Mouse (Mus musculus) bone marrow macrophage, adult 2 months (primary cell): ENCODE results near the gene Vsir. TPM values are rescaled to one million over a fixed set of nuclear protein-coding genes. Genes with fewer than 3 reads are reported as not detected.

Experiments
- H3K27ac ChIP-seq: 2 replicates; pipeline ENCODE4 v1.5.1; 2012; ENCODE audit warnings: low read depth, low read length; ENCODE audit not compliant: insufficient read depth
- H3K4me1 ChIP-seq: 2 replicates; pipeline ENCODE4 v1.6.1; 2012; ENCODE audit warnings: low read length; ENCODE audit not compliant: control insufficient read depth, insufficient read depth
- H3K4me3 ChIP-seq: 2 replicates; pipeline ENCODE4 v1.5.1; 2012; ENCODE audit warnings: mild to moderate bottlenecking, low read length, moderate library complexity; ENCODE audit not compliant: insufficient read depth
- CTCF ChIP-seq: IDR thresholded peaks from 2 replicates; pipeline ENCODE4 v1.5.1; 2012; ENCODE audit warnings: low read depth, mild to moderate bottlenecking, low read length, moderate library complexity
- POLR2A ChIP-seq: IDR thresholded peaks from 2 replicates; pipeline ENCODE4 v1.6.1; 2012; ENCODE audit warnings: mild to moderate bottlenecking, low read depth, low read length, borderline replicate concordance
- polyA plus RNA-seq: library from polyadenylated mRNA; stranded (reverse); fragments of >200 nt; gene quantifications from 2 replicates; pipeline ENCODE4 v1.2.4, GENCODE M21; 2012; ENCODE audit not compliant: missing spikeins, insufficient read depth, insufficient read length

Vsir gene
- polyA plus RNA-seq, 1 experiment: 666 TPM

DNA sequence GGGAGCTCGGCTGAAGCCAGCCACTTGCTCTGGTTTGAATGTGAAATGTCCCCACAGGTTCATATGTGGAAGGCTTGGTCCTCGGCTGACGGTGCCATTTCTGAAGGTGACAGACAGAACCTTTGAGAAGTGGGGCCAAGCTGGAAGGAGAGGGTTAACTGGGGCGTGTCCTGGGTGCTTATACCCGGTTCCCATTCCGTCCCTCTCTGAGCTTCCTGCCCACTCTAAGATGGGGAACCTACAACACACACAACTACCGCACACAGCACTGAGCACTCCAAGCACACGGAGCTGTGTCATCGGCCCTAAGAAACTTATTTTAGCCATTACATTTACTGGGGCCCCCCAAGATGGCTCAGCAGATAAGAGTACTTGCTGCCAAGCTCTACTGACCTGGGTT, 5.1 kb upstream of the Vsir start:
- peaks cover 41% of the 10 kb centered on the region for H3K4me1 ChIP-seq
- peak overlapping the region; percentile 20 for H3K27ac ChIP-seq
- no peak overlapping the region for H3K4me3 ChIP-seq
- TF ChIP-seq CTCF: no peak

DNA sequence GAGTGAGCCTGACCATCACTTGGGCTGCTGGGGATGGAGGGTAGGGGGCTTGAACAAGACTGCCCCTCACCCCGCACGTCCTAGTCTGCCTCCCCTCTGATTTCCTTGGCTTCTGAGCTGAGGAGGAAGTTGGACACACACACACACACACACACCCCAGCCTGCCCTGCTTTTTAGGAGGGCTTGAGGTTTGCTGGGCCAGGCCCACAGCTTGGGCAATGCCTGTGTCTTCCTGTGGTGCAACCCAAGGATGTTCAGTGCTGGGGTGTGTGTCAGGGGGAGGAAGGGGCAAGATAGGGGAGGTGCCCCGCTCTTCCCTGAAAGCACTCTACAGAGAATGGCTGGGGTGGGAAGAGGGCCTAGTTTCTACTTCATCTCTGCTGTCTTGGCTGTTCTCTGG, 2.5 kb upstream of the Vsir start:
- TF ChIP-seq POLR2A (no peak), CTCF (no peak)
- Histone ChIP-seq H3K4me3 (no peak overlapping the region), H3K4me1 (peaks cover 41% of the 10 kb centered on the region), H3K27ac (peak overlapping the region; percentile 71)

DNA sequence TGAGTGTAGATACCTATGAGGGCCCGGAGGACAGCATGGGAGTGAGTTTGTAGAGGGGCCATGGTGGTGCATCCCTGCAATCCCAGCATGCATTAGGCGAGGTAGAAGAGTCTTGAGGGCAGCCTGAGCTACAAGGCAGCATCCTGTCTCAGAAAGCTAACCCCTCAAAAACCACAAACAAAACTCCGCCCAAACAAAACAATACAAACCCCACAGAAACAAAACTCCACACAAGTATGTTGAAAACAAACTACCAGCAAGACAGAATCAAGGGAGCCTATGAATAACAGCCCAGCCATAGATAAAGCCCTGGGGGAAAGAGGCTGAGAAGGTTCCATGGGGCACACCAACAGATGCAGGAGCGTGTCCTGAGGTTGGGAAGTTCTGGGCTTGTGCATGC, 595 bp upstream of the Vsir start:
- Histone ChIP-seq H3K27ac (peak overlapping the region; percentile 62), H3K4me1 (peaks cover 50% of the 10 kb centered on the region), H3K4me3 (no peak overlapping the region)
- TF ChIP-seq CTCF: no peak
- TF ChIP-seq POLR2A: no peak

DNA sequence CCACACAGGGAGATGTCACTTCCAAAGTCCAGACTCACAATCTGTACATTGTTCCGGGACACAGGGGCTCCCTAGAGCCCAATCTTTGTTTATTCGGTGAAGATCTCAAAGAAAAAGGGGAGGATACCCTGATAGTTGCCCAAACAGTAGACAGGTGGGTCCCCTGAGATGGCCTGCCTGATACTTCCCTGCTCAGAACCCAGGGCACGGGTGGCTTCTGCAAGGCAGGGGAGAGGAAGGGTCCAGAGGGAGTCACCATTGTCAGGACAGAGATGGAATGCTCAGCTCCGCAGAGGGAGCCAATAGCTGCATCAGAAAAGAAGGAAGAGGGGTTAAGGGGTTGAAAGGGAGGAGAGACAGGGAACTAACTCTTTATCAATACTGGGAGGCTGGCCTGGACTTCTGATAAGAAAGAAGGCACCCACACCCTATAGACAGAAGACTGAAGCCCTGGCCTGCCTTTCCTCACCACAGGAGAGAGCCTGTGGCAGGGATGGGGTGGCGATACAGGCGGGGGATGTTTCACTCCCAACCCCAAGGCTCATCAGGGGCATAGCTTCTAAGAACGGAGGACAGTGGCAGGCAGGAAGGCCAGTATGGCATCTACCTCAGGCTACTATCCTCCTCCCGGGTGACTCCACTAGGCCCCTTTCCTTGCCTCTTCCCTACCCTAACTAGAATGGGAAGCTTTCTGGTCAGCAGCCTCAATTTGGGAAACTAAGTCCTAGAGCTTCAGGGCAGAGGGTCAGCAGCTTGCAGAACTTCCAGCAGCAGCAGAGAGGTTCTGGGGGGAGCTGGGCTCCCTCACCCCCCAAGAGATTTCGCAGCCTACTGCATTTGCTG, 1.3 kb downstream of the Vsir start:
- Histone ChIP-seq H3K4me3 (peak overlapping the region; percentile 72), H3K4me1 (peaks cover 54% of the 10 kb centered on the region), H3K27ac (peak overlapping the region; percentile 95)
- TF ChIP-seq CTCF (no peak), POLR2A (no peak)

DNA sequence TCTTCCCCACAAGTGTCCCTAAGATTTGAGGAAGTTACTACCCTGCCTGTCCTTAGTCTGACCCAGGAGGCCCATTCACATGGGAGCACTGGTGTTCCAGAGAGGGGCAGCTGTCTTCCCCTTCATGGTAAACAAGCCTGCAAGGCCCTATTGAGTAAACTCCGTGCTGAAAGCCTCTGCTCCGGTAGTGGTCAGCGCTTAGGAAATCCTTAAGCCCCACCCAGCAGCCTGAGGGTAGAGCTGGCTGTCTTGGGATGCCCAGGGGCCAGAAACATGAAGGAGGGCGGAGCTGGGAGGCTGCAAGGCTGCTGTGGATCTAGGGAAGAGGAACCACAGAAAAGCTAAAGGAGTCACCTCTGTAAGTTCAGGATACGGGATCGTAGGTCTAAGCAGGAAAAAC, 2.4 kb downstream of the Vsir start:
- peak overlapping the region; percentile 95 for H3K27ac ChIP-seq
- H3K4me3 ChIP-seq: peak overlapping the region; percentile 72
- peaks cover 47% of the 10 kb centered on the region for H3K4me1 ChIP-seq
- TF ChIP-seq POLR2A (no peak), CTCF (no peak)

DNA sequence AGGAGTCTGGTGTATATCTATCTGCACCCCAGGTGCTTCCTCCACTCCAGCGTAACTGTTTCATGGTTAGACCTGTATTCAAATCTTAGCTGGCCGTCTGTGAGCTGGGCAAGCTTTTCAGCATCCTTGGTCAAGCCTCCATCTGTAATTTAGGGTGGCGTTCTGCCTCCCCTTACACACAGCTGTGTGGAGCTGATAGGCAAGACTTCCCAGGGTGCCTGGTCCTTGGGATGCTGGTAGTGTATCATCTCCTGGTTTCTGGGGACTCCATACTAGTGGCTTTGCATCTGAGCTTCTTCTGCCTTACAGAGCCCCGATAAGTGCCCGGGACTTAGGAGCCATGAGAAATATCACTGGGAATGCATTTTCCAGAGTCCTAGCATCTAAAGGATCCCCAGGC, 3.0 kb downstream of the Vsir start:
- TF ChIP-seq POLR2A (no peak), CTCF (no peak)
- peak overlapping the region; percentile 56 for H3K4me3 ChIP-seq
- H3K27ac ChIP-seq: peak overlapping the region; percentile 95
- peaks cover 42% of the 10 kb centered on the region for H3K4me1 ChIP-seq

DNA sequence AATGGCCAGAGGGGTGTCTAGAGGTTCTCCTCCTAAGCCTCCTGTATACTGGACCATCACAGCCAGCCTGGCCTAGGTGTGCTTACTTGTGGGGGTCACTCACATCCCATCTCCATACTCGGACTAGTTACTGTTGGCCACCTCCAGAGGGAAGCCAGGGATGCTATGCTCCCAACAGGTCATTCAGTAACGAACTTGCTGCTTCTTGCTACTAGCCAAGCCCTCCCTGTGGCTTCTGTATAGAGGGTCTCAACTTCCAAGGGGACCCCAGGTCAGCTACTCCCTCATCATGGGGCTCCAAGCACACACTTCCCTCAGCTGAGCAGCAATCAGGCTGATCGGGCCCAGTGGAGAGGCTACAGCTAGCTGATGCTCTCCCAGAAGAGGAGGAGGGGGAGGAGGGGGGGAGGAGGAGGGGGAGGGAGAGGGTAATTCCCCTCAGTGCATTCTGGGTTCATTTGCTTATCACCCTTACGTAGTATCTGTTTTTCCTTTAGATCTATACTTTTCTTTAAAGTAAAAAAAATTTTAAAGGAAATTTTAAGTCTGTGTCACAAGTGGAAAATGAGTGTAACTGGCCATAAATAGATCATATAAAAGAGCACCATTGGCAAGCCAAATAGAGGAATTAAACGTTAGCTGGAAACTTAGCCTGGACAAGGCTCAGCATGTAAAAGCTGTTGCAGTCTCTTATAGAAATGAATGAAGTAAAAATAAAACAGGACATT, 3.6 kb downstream of the Vsir start:
- TF ChIP-seq POLR2A (no peak), CTCF (no peak)
- peak overlapping the region; percentile 95 for H3K27ac ChIP-seq
- peaks cover 40% of the 10 kb centered on the region for H3K4me1 ChIP-seq
- peak overlapping the region; percentile 56 for H3K4me3 ChIP-seq

DNA sequence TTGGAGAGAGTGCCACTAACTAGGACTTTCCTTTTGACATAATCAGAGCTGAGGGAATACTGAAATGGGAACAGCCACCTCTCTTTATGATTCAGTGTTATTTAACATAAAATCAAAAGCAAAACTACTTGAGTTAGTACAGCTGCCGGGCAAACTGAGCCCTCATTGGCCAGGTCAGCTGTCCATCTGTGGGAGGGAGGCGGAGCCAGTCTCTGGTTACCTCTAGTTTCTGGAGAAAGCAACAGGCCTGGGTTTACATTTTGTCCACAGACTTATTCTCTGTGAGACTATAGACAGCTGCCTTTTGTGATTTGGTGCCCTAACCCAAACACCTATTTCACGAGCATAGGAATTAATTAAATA, 4.1 kb downstream of the Vsir start:
- no peak for TF ChIP-seq POLR2A
- peak overlapping the region; percentile 51 for H3K27ac ChIP-seq
- peak overlapping the region; percentile 21 for H3K4me3 ChIP-seq
- H3K4me1 ChIP-seq: peaks cover 39% of the 10 kb centered on the region

DNA sequence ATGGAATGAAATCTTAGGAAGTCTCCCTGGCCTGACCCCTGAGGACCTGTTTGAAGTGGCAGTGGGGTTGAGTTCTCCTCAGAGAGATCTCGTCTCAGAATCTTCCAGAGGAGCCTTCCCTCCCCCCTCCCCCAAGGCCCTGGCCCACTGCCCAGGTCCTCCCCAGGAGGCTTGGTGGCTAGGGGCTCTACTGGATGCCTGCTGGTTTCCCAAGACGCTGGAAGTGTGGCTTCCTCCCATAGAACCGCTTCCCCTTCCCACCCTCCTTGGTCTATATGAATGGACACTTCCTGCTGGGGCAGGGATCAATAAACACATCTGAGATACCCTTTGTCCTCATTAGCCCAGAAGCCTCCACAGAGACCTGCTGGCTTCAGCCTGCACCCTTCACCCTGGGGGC, 4.6 kb downstream of the Vsir start:
- H3K27ac ChIP-seq: peak overlapping the region; percentile 51
- H3K4me3 ChIP-seq: peak overlapping the region; percentile 21
- TF ChIP-seq CTCF (no peak), POLR2A (no peak)
- peaks cover 34% of the 10 kb centered on the region for H3K4me1 ChIP-seq

DNA sequence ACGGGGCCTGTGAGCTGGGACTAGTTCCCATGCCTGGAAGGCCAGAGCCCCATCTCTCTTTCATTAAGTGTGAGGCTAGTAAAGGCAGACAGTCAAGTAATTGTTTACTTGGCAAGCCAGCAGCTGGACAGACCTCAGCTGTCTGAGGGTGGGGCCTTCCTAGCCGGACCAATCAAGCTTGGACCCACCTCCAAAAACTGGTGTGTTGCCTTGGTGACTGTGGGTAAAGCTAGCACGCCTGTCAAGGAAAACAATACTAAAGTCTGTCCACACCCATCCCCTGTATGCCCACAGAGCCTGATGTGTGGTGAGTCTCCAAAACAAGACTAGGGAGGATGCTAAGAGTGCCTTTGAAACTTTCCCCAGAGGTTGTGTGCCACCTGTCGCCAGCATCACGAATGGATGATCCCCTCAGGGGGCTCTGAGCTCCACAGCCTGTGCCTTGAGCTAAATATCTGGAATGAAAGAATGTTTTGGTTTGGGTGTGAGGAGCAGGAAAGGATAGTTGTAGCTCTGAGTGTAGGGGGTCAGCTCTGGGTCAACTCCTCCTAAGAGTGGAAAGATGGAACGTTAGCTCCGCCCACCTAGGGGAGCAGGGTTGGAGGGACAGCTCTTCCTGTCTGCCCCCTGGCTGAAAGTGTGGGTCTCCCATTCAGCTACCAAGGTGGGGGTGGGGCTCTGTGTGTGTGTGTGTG, 5.3 kb downstream of the Vsir start:
- no peak for TF ChIP-seq POLR2A
- TF ChIP-seq CTCF: no peak
- no peak overlapping the region for H3K4me3 ChIP-seq
- H3K4me1 ChIP-seq: peaks cover 31% of the 10 kb centered on the region
- peak overlapping the region; percentile 51; the same call in 1 of the 2 replicates for H3K27ac ChIP-seq
